Mouse (Mus musculus): ENCODE results near the gene E130308A19Rik. TPM values are rescaled to one million over a fixed set of nuclear protein-coding genes. Genes with fewer than 3 reads are reported as not detected.
"Not testable (repeated sequence)": the region's sequence is repeated elsewhere in the genome, so short reads cannot be mapped to it uniquely, and the experiment has no call there.

Gene E130308A19Rik
- total RNA-seq, 4 experiments from 2014 or later: 12.3 to 14.2 (median 13.2) TPM

DNA sequence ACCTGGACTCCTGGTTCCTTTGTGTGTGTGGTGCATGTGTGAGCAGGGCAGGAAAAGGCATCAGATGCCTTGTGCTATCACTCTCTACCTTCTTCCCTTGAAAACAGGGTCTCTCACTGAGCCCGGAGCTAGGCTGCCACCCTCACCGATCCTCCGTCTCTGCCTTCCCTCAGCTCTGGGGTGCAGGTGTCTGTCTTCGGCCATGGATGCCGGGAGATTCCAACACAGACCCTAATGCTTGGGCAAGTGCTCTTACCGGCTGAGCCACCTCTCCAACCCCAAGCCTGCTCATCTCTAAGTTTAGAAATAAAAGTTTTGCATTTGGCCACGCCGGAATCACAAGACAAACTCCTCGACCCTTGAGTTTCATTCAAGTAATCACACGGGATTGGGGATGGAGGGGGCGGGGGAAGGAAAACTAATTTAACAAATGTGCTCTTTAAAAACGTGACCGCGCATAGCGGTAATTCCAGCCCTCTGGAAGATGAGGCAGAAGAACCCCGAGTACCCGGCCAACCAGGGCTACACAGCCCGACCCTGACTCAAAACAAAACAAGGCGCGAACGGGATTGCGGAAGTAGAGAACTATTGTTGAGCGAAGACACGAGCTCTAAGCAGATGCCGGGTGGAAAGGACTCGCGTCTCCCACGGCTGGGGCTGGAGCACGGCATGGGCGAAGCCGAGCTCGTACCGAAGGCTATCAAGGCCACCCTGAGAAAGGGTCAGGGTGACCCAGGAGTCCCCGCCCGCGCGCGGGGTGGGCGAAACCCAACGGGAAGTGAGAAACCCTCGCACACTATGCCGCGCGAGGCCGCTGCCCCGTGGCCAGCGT lies 157.1 kb downstream of the E130308A19Rik start:
- DNase-seq (ENCODE audit: low spot score in 2 of 2): peak in 1 of 2 experiments; percentile 37

DNA sequence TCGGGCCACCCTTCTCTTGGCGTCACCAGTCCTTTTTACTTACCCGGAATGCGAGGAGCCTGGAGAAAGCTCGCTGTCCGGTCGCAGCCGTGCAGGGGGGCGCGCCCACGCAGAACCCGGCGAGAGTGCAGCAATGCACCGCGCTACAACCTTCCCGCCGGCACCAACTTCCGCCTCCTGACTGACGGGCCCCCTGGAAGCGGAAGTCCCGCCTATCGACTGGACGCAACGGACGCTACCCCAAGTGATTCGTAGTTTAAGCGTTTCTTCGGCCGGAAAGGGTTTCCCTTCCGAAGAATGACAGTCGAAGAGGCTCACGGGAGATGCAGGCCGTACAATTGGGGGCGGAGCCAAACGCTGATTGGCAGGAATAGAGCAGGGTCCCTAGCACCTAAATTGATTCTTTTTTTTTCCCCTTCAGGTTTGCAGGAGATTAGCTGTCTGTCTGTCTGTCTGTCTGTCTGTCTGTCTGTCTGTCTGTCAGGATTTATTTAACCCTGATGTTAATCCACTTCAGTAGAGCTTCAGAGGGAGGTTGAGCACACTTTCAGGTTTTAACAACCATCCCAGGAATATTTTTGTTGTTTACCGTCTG lies 157.8 kb downstream of the E130308A19Rik start:
- DNase-seq (ENCODE audit: low spot score in 2 of 2): peak; percentile 84 to 95

DNA sequence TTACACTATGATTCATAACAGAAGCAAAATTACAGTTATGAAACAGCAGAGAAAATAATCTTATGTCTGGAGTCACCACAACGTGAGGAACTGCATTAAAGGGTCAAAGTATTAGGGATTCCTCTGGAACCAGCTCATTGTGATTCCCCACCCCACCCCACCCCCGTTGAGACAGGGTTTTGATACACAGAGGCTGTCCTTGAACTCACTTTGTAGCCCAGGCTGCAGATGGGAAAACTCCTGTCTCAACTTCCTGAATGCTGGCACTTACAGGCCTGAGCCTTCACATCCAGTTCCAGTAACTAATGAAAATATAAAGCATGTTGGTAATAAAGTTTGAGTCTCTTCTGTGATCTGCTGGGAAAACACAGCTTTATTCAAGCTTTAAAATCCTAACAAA lies 159.4 kb downstream of the E130308A19Rik start:
- no peak for DNase-seq (ENCODE audit: low spot score in 2 of 2)

DNA sequence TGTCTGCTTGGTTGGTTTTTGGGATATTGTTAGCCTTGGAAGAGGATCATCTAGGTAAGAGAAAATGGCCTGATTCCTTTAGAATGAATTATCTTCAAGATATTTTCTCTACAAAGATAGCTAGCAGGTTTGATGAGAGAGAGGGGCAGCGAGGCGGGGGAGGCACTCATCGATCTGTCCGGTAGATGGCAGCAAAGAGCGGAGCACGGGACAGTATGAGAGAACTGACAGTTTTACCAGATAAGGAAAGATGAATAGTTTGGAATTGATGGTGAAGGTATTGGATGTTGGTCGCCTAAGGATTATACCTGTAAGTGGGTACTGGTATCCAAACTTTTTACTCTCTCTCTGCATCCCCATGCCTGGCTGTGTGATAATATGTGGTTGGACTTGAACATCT lies 160.7 kb downstream of the E130308A19Rik start:
- DNase-seq (ENCODE audit: low spot score in 2 of 2): peak in 1 of 2 experiments; percentile 81

DNA sequence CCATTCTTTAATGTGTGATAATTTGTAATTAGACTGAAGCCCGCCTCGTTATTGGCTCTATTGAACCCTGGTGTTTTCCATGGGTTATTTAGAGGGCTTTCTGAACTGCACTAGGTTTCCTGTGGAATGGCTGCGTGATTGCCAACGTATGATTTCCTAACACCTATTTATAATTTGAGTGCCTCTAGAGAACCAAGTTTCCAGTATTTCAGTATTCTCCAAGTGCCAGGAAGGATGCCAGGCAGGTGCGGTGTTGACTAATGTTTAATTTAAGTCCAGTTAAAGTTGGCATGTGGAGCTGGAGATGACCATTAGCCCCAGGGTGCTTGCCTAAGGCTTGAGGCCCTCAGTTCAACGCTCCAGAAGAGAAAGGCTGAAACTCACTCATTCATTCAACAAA lies 161.1 kb downstream of the E130308A19Rik start:
- DNase-seq (ENCODE audit: low spot score in 2 of 2): no peak

DNA sequence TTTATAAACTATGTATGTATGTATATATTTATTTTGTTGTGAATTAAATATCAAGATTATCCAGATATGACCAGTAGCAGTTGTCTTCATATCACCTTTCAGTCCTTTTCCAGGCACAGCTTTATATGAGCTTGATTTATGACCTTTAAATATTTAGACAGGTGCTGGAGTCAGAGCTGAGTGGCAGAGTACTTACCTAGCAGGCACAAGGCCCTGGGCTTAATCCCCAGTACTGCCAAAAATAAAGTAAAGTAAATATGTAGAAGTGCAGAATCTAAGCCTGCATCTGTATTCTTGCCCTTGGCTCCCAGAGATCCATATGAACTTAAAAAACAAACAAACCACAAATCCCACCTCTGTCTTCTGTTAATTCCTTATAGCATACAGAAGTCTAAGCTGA lies 163.0 kb downstream of the E130308A19Rik start:
- DNase-seq (ENCODE audit: low spot score in 2 of 2): no peak

DNA sequence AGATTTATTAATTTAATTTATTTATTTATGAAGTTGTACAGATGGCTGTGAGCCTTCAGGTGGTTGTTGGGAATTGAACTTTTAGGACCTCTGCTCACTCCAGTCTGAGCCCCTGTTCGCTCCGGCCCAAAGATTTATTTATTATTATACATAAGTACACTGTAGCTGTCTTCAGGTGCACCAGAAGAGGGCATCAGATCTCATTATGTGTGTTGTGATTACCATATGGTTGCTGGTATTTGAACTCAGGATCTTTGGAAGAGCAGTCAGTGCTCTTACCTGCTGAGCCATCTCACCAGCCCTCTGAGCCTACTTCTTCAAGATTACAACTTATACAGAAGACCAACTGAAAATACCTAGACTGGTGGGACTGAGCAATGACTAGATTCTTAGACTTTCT lies 167.6 kb downstream of the E130308A19Rik start:
- not testable (repeated sequence) for DNase-seq (ENCODE audit: low spot score in 2 of 2)

DNA sequence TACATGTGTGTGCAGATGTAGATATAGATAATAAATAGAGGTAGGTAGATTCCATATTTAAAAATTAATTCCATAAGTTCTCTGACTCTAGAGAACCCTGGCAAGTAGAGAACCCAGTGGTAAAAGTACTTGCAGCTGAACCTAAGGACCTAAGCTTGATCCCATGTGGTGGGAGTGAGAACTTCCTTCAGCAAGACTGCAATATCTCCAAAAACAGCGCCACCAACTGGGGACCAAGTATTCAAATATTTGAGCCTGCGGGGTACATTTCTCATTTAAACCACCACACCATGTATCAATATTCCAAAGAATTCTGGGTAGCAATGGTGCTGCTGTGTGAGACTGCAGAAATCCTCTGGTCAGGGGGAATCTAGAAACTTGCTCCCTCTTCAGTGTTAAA lies 168.1 kb downstream of the E130308A19Rik start:
- no peak for DNase-seq (ENCODE audit: low spot score in 2 of 2)

DNA sequence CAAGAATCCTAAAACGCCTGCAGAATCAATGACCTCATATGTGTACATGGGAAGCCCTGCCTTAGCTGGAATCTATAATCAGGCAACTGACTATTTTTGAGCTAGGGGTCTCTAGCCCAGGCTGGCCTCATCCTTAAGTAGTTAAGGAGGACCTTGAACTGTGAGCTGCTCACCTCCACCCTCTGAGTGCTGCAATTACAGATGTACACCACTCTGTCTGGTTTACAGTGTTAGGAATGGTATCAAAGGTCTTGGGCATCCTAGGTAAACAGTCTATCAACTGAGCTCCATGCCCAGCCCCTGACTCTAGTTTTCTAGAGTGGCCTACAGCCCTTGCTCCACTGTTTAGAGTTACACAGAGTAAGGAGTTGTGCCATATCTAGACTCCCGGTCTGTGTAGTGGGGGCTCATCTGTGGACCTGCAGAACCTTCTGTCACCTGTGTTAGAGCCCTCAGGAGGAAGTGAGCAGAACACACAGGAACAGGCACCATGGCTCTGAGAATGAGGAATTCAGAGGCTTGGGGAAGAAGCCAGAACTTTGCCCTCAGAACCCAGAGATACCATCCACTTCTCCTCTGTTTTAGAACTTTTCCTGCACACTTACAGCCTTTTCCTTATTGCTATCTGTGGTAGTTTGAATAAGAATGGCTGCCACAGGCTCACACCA lies 169.9 kb downstream of the E130308A19Rik start:
- DNase-seq (ENCODE audit: low spot score in 2 of 2): no peak

DNA sequence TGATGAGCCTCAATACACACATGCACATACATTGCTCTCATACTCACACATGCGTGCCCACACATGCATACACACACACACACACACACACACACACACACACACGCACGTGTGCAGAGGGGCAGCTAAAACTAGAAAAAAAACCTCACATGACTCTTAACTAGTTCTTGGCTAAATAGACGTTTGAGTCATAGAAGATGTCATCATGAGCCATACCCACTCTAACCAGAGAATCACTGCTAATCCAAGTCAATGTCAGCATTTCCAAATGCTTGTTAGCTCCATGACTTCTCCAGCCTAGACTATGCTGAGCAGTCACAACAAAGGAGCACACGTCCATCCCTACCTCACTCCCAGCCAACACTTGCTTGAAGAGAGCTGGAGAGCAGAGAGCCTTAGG lies 174.2 kb downstream of the E130308A19Rik start:
- no peak for DNase-seq (ENCODE audit: low spot score in 2 of 2)

DNA sequence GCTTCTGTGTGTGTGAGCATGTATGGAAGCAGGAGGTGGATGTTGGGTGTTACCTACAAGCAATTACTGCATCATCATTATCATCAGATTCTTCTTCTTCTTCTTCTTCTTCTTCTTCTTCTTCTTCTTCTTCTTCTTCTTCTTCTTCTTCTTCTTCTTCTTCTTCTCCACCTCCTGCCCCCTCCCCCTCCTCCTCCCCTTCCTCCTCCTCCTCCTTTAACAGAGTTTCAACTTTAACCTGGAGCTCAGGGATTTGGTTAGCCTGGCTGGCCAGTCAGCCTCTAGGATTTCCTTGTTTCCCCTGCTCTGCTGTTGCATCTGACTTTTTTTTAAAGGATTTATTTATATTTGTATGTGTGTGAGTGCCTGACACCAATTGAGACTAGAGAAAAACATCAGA lies 175.5 kb downstream of the E130308A19Rik start, which contains the start of gene Inip:
TSS of gene Inip (minus strand) at position 101 of the 400 bp plus-strand sequence.
- no peak for DNase-seq (ENCODE audit: low spot score in 2 of 2)

DNA sequence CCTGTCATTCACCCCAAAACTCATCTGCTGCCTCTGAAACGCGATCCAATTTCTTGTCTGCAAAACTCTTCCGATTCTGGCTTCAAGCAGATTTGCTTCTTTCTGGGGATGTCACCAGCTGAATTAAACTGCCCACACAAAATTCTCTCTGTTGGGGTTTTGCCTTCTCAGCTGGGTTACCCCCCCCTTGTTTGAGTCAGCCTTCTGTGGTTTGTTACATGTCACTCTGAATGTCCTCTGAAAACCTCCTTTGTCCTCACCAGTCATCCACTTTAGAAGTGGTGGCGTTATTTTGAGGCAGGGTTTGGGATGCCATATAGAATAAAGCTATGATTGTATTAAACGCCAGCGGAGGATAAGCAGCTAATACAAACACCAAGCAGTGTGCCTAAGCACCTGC lies 176.1 kb downstream of the E130308A19Rik start:
- no peak for DNase-seq (ENCODE audit: low spot score in 2 of 2)

DNA sequence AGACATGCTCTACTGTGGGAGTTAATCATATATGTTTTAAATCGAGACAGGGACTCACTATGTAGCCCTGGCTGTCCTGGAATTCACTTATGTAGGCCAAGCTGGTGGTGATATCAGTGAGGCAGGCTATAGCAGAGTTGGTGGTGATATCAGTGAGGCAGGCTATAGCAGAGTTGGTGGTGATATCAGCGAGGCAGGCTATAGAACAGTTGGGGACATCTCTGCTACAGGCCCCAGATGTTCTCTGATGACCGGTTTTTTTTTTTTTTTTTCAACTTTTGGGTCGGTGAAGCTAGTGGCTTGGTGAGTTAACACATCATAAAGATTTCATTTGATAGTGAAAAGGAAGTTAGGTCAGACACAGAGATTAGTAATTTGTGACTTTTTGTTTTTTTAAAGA lies 176.8 kb downstream of the E130308A19Rik start:
- DNase-seq (ENCODE audit: low spot score in 2 of 2): no peak

DNA sequence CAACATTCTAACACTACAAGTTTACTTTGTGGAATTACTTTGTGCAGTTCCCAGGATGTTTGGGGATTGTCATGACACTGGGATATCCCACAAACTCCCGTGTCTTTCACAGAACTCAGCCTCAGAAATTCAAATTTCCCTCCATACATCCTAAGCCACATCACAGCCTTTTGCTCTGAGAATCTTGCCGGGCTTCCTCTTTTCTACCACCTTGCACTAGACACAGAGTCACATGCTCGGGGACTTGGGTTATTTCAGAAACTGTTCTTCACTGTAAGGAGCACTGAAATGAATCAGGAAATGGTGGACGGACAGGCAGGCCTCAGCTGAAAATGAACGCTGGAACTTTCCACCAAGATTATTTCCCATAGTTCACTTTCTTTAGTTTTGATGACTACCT lies 177.3 kb downstream of the E130308A19Rik start:
- DNase-seq (ENCODE audit: low spot score in 2 of 2): no peak

DNA sequence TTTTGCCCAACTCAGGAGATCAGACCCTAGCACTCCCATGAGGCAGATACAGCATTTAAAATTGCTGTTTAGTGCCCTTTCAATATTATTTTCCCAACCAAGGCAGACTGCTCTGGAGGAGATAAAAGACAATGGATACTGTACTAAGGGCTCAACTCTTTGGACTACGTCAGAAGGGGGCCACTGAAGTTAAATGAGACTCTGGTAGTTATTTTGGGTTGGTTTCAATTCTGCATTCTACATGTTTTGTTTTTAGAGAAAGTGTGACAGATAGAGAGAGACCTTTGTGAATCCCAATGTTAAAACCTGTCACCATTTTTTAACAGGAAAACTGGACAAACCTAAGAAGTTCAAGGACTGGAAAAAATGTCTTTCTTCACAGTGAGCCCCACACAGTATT lies 178.7 kb downstream of the E130308A19Rik start:
- DNase-seq (ENCODE audit: low spot score in 2 of 2): no peak

DNA sequence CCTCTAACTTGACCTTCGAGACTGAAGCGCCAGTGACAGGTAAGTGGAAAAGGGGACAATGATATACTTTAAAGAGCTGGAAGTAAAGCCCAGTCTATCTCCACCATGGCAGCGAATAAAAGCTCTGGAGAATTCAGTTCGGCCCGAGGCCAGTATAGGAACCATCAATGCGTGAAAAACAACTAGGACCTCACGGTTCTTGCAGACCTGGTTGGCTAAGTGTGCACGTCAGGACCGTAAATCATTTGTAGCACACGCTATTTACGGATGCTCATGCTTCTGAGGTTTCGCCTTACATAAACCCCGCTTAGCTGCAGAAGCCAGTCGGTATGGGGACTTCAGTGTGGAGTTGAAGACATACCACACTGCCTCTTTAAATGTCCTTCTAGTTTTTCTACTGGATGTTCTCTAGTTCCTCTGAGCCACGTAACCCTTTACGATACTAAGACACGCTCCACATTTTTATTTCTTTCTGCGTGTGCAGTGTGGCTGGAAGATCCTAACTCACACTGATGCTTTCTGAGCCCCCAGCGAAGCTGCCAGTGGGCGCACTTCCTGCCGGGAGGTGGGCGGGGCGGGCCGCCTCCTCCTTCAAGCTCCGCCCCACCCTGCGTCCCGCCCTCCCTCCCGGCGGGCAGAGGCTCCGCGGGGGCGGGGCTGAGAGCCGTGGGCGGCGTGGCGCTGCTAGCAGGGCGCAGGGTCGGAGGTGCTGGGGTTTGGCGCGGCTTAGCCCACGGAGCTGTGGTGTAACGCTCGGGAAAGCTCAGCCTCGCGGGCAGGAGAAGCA lies 179.4 kb downstream of the E130308A19Rik start, which contains the start of gene Snx30:
TSS of gene Snx30 (plus strand) at position 660 of the 787 bp plus-strand sequence.
- DNase-seq (ENCODE audit: low spot score in 2 of 2): peak; percentile 80 to 86

DNA sequence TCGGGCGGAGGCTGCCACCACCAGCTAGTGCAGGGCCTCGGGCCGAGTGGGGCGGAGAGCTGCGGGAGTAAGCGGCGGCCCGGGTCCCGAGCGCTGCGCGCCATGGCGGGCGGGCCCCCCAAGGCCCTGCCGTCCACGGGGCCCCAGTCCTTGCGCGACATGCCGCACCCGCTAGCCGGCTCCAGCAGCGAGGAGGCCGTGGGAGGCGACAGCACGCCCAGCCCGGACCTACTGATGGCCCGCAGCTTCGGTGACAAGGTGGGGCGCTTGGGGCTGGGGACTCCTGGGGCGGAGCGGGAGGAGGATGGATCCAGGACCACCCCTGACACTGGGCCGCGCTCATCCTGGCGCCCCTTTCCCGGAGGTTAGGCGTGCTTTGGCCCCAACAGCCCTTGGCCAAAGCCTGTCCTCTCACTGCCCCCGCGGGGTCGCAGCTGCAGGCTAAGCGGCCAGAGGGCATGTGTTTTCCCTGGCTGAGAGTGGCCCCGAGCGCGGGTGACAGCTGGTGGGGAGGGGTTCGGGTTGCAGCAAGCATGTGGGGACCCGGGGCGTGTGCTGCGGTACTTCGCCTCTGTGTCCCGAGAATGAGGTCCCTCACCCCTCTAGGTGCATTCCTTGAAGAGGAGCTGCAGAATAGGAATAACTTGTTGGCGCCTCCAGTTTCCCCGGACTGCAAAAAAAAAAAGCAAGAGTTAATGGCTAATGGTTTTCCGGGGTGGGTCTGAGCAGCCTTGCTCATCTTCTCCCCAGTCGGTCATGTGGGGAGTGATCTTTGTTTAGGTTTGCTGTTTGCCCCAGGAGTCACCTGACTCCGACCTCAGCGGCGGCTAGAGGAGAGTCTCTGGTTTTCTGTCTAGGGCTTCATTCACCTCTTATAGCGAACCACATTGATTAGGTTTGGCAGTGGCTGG lies 180.2 kb downstream of the E130308A19Rik start:
- no peak for DNase-seq (ENCODE audit: low spot score in 2 of 2)

DNA sequence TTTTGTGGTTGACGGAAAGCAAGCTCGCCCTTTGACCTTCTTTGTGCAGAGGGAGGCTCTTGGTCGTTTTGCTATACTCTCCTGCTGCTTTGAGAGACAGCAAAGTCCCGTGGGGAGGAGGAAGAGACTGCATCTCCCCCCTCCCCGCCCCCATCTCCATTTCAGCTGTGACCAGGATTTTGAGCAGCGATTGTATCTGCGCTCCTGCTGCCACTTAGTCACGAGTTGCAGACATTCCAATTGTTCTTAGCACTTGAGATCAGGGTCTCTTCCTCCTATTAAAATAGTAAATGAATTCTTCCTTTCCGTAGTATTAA lies 180.8 kb downstream of the E130308A19Rik start:
- no peak for DNase-seq (ENCODE audit: low spot score in 2 of 2)

DNA sequence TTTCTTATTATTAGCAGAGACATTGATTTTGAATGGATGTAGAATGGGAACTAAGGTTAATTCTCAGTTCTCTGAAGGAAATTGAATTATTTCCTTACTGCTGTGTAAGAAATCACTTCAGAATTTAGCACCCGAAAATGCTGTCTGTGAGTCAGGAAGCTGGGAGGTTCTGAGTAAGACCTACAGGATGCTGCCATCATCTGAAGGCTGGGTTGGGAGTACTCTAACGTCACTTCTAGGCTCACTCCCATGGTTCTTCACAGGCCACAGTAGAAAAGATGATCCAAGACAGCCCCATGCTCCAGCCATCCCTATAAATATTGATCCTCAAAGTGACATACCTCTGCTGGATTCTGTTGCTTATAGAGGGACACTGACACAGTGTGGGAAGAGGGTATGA lies 181.5 kb downstream of the E130308A19Rik start:
- DNase-seq (ENCODE audit: low spot score in 2 of 2): no peak

DNA sequence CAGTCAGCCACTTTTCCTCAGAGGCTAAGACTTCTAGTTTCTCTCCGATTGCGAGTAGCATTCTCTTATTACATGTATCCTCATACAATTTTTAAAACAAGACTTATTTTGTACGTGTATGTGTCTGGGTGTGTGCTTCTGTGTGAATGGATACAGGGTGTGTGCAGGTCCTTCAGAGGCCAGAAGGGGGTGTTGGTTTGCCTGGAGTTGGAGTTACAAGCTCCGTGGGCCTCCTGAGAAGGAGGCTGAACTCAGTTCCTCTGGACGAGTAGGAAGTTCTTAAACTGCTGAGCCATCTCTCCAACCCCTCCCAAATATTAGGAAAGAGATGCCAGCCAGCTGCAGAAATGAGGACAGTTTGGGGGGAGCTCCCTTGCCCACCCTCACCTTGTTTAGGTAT lies 182.4 kb downstream of the E130308A19Rik start:
- DNase-seq (ENCODE audit: low spot score in 2 of 2): no peak
